Mouse (Mus musculus) kidney, postnatal 36 days (tissue): ENCODE results near the gene Wfdc5.

Experiments used
- DNase-seq, 2 experiments: peaks; one replicate each; pipeline ENCODE4 v3.0.0; 2021 to 2022; ENCODE audit warnings: mixed read lengths in 2 of 2

The Wfdc5 gene

GRCm38 (mm10) chr2:164173394-164173793 is 9.1 kb downstream of the Wfdc5 start:
- DNase-seq = no peak

GRCm38 (mm10) chr2:164170902-164171301 is 11.6 kb downstream of the Wfdc5 start, which contains the start of gene Kcns1:
Kcns1 (minus strand) TSS chr2:164171113.
- DNase-seq = peak in 1 of 2 experiments; percentile 20

- no peak for DNase-seq
Observed at GRCm38 (mm10) chr2:164170326-164170725, 12.2 kb downstream of the Wfdc5 start.

- no peak for DNase-seq
Observed at GRCm38 (mm10) chr2:164168571-164168946, 14.0 kb downstream of the Wfdc5 start.

- DNase-seq = no peak
Observed at GRCm38 (mm10) chr2:164167752-164168570, 14.6 kb downstream of the Wfdc5 start.

GRCm38 (mm10) chr2:164164941-164165340 is 17.6 kb downstream of the Wfdc5 start:
- no peak for DNase-seq

GRCm38 (mm10) chr2:164161515-164162055 is 21.0 kb downstream of the Wfdc5 start:
- DNase-seq = no peak

- DNase-seq = no peak
Observed at GRCm38 (mm10) chr2:164158838-164159237, 23.7 kb downstream of the Wfdc5 start.

GRCm38 (mm10) chr2:164156158-164156557 is 26.4 kb downstream of the Wfdc5 start:
- DNase-seq = no peak

- DNase-seq = no peak
Observed at GRCm38 (mm10) chr2:164154007-164154406, 28.5 kb downstream of the Wfdc5 start.

- no peak for DNase-seq
Observed at GRCm38 (mm10) chr2:164152341-164152740, 30.2 kb downstream of the Wfdc5 start.

GRCm38 (mm10) chr2:164150086-164150760 is 32.3 kb downstream of the Wfdc5 start:
- DNase-seq = no peak

- DNase-seq = no peak
Observed at GRCm38 (mm10) chr2:164146556-164146955, 36.0 kb downstream of the Wfdc5 start.

GRCm38 (mm10) chr2:164144541-164144940 is 38.0 kb downstream of the Wfdc5 start:
- peak in 1 of 2 experiments; percentile 31 for DNase-seq

GRCm38 (mm10) chr2:164144025-164144424 is 38.5 kb downstream of the Wfdc5 start:
- peak; percentile 40 to 47 for DNase-seq

GRCm38 (mm10) chr2:164142021-164142420 is 40.5 kb downstream of the Wfdc5 start:
- no peak for DNase-seq

GRCm38 (mm10) chr2:164137754-164138153 is 44.8 kb downstream of the Wfdc5 start:
- no peak for DNase-seq

GRCm38 (mm10) chr2:164136393-164136792 is 46.1 kb downstream of the Wfdc5 start:
- DNase-seq = peak; percentile 10 to 29

GRCm38 (mm10) chr2:164135367-164135766 is 47.2 kb downstream of the Wfdc5 start:
- DNase-seq = no peak

GRCm38 (mm10) chr2:164134563-164134962 is 48.0 kb downstream of the Wfdc5 start:
- peak; percentile 32 to 63 for DNase-seq

- DNase-seq = no peak
Observed at GRCm38 (mm10) chr2:164131586-164131985, 51.0 kb downstream of the Wfdc5 start.

GRCm38 (mm10) chr2:164128576-164129411 is 53.7 kb downstream of the Wfdc5 start:
- DNase-seq = no peak

- DNase-seq = no peak
Observed at GRCm38 (mm10) chr2:164127297-164127696, 55.2 kb downstream of the Wfdc5 start.
